ENCODE assay signal across 9 mouse cellular contexts in genomic region chr2:181159771-181160170, GRCm38 (mm10). TPM values are rescaled to one million over a fixed set of nuclear protein-coding genes. Genes with fewer than 3 reads are reported as not detected.
DNase-seq lines count a peak whose midpoint lies in the region; ATAC-seq lines count a peak whose summit lies in the region.
"Had no signal": no experiment of that assay in that cellular context is flagged by ENCODE, and none has a peak within 500 bp of the region (broad histone marks: within the 10 kb centered on the region; RNA-seq: fewer than 3 reads in every experiment).

No protein-coding gene starts in this region.

- no peak overlapping the region for H3K4me3 ChIP-seq in lung, embryonic 16.5 days (ENCODE audit: low read length)
- no peak overlapping the region for H3K4me3 ChIP-seq in forebrain, embryonic 12.5 days (replicated peaks)

- H3K27ac ChIP-seq in lung, embryonic 16.5 days (ENCODE audit: low read length): no peak overlapping the region
- H3K27ac ChIP-seq in forebrain, embryonic 12.5 days: peak overlapping the region; percentile 67

- H3K4me2 ChIP-seq in lung, embryonic 16.5 days (ENCODE audit: low read depth, low read length): no peak overlapping the region
- peak overlapping the region; percentile 19 for H3K4me2 ChIP-seq in forebrain, embryonic 12.5 days

- no peaks in the 10 kb centered on the region for H3K36me3 ChIP-seq in lung, embryonic 16.5 days (ENCODE audit: control insufficient read depth, insufficient read depth, low read length)
- no peaks in the 10 kb centered on the region for H3K36me3 ChIP-seq in forebrain, embryonic 12.5 days (replicated peaks)

- H3K4me1 ChIP-seq in lung, embryonic 16.5 days (replicated peaks; ENCODE audit: control insufficient read depth, insufficient read depth, low read length): no peaks in the 10 kb centered on the region
- peaks cover 34% of the 10 kb centered on the region for H3K4me1 ChIP-seq in forebrain, embryonic 12.5 days

- H3K27me3 ChIP-seq in lung, embryonic 16.5 days (ENCODE audit: control insufficient read depth, insufficient read depth, low read depth, low read length): peaks cover 29% of the 10 kb centered on the region
- peaks cover 45% of the 10 kb centered on the region for H3K27me3 ChIP-seq in forebrain, embryonic 12.5 days

- ATAC-seq in lung, embryonic 16.5 days (ENCODE audit: low read depth): peak; percentile 41; the same call in 1 of the 2 replicates
- ATAC-seq in forebrain, embryonic 12.5 days (ENCODE audit: low FRiP score): peak; percentile 93
- no peak for ATAC-seq in activated CD4-positive, CD25-positive, alpha-beta regulatory T cell, adult 4 months

- no peak for DNase-seq in lung, adult 18-20 months
- DNase-seq in layer of hippocampus, adult 9-11 months: peak; percentile 91
- peak; percentile 86 to 92 for DNase-seq in right cerebral cortex, postnatal 10 days (ENCODE audit: low spot score in 2 of 2)
- no peak for DNase-seq in natural killer cell, adult 2 months (ENCODE audit: low spot score in 2 of 2)
- DNase-seq in adrenal gland, postnatal 36 days: no peak

- no peaks in the 10 kb centered on the region for H3K9me3 ChIP-seq in lung, embryonic 16.5 days (ENCODE audit: control insufficient read depth, low read length)
- H3K9me3 ChIP-seq in forebrain, embryonic 12.5 days: no peaks in the 10 kb centered on the region

- H3K9ac ChIP-seq in lung, embryonic 16.5 days (ENCODE audit: low read length): no peak overlapping the region
- no peak overlapping the region for H3K9ac ChIP-seq in forebrain, embryonic 12.5 days

- WGBS in lung, embryonic 16.5 days: 5% methylated on average over 2 of the region's 2 CpGs
- 0% methylated on average over 2 of the region's 2 CpGs for WGBS in forebrain, embryonic 12.5 days

RNA-seq across cellular contexts. Expression of gene Eef1a2, which starts 3.0 kb away (rescaled TPM):
- polyA plus RNA-seq in lung, embryonic 16.5 days (2015; fragmentation: Nextera tagmentation; extraction: Ambion mirVana): 0.16 and 0.20 TPM in 2 replicates
- 1.1 and 1.4 TPM in 2 replicates for polyA plus RNA-seq in forebrain, embryonic 12.5 days (2016; fragmentation: Nextera tagmentation; extraction: Ambion mirVana)
- not detected for polyA plus RNA-seq in activated CD4-positive, CD25-positive, alpha-beta regulatory T cell, adult 4 months (2017; shearing (Covaris generic))
- 10 to 100 TPM; 33.0 to 40.3 TPM for total RNA-seq in adrenal gland, postnatal 36 days (2021)

RNA-seq across cellular contexts. Expression of gene Kcnq2, which starts 24.7 kb away (rescaled TPM):
- polyA plus RNA-seq in lung, embryonic 16.5 days (2015; fragmentation: Nextera tagmentation; extraction: Ambion mirVana): 0.10 and 0.29 TPM in 2 replicates
- 28.6 and 30.0 TPM in 2 replicates for polyA plus RNA-seq in forebrain, embryonic 12.5 days (2016; fragmentation: Nextera tagmentation; extraction: Ambion mirVana)
- not detected for polyA plus RNA-seq in activated CD4-positive, CD25-positive, alpha-beta regulatory T cell, adult 4 months (2017; shearing (Covaris generic))
- total RNA-seq in adrenal gland, postnatal 36 days (2021): 1 to 10 TPM; 3.2 to 4.4 TPM

RNA-seq across cellular contexts. Expression of gene Ppdpf, which starts 27.3 kb away (rescaled TPM):
- polyA plus RNA-seq in lung, embryonic 16.5 days (2015; fragmentation: Nextera tagmentation; extraction: Ambion mirVana): 292 and 303 TPM in 2 replicates
- 483 and 484 TPM in 2 replicates for polyA plus RNA-seq in forebrain, embryonic 12.5 days (2016; fragmentation: Nextera tagmentation; extraction: Ambion mirVana)
- 100 to 1,000 TPM; 179 to 181 TPM for polyA plus RNA-seq in activated CD4-positive, CD25-positive, alpha-beta regulatory T cell, adult 4 months (2017; shearing (Covaris generic))
- 10 to 100 TPM; 76.6 to 81.8 TPM for total RNA-seq in adrenal gland, postnatal 36 days (2021)

RNA-seq across cellular contexts. Expression of gene Ptk6, which starts 42.8 kb away (rescaled TPM):
- polyA plus RNA-seq in lung, embryonic 16.5 days (2015; fragmentation: Nextera tagmentation; extraction: Ambion mirVana): 0.04 and 0.05 TPM in 2 replicates
- not detected in 2 replicates for polyA plus RNA-seq in forebrain, embryonic 12.5 days (2016; fragmentation: Nextera tagmentation; extraction: Ambion mirVana)
- not detected for polyA plus RNA-seq in activated CD4-positive, CD25-positive, alpha-beta regulatory T cell, adult 4 months (2017; shearing (Covaris generic))
- total RNA-seq in adrenal gland, postnatal 36 days (2021): not detected
- total RNA-seq: left cerebral cortex, adult 18-20 months had no signal

RNA-seq across cellular contexts. Expression of gene Srms, which starts 53.2 kb away (rescaled TPM):
- polyA plus RNA-seq in lung, embryonic 16.5 days (2015; fragmentation: Nextera tagmentation; extraction: Ambion mirVana): 0.34 and 0.58 TPM in 2 replicates
- not detected in 2 replicates for polyA plus RNA-seq in forebrain, embryonic 12.5 days (2016; fragmentation: Nextera tagmentation; extraction: Ambion mirVana)
- under 1 TPM; 0.18 to 0.38 TPM for polyA plus RNA-seq in activated CD4-positive, CD25-positive, alpha-beta regulatory T cell, adult 4 months (2017; shearing (Covaris generic))
- total RNA-seq in adrenal gland, postnatal 36 days (2021): under 1 TPM; 0.53 to 0.66 TPM

Comparison
In these comparisons a context has a peak if more than half of its experiments do, and no peak if none do; other contexts are left out.
1. DNase-seq: peak in layer of hippocampus, adult 9-11 months (single experiment) and right cerebral cortex, postnatal 10 days (2 of 2); none in lung, adult 18-20 months (0 of 2), natural killer cell, adult 2 months (0 of 2) and adrenal gland, postnatal 36 days (0 of 2).
2. RNA of gene Kcnq2, which starts 24.7 kb away (polyA plus RNA-seq): 28.6 to 30.0 TPM in forebrain, embryonic 12.5 days; 0.10 to 0.29 TPM in lung, embryonic 16.5 days and not detected in activated CD4-positive, CD25-positive, alpha-beta regulatory T cell, adult 4 months; every median in the first group is over 10 times any median in the second.